Mouse (Mus musculus) CD4-positive, CD25-positive, alpha-beta regulatory T cell, adult 4 months (primary cell): ENCODE data around the gene Sycp2. TPM values are rescaled to one million over a fixed set of nuclear protein-coding genes. Genes with fewer than 3 reads are reported as not detected.

Source experiments
- polyA plus RNA-seq, 2 experiments: library from polyadenylated mRNA; unstranded; fragments of 100-300 nt; shearing (Covaris generic); gene quantifications; one replicate each; pipeline ENCODE4 v1.2.1; 2017

Sycp2 gene
- polyA plus RNA-seq, 2 experiments from 2014 or later: not detected

Other genes with a start within 250 kb of the Sycp2 start
- gene Ppp1r3d, start 6.8 kb upstream of the Sycp2 start, polyA plus RNA-seq: not detected
- under 1 TPM in 1 of 2 experiments, not detected in 1; 0.07 TPM for gene Fam217b, start 6.8 kb upstream of the Sycp2 start, polyA plus RNA-seq
- gene Cdh26, start 22.8 kb upstream of the Sycp2 start, polyA plus RNA-seq: not detected